Mouse (Mus musculus): ENCODE results near the gene Usp5. TPM values are rescaled to one million over a fixed set of nuclear protein-coding genes. Genes with fewer than 3 reads are reported as not detected.

Gene Usp5
- total RNA-seq (2021), result 100 to 1,000 TPM; 141 to 148 TPM
- long read RNA-seq, experiment 1, transcript Usp5-202 (20 exons, 3,076 nt), result major isoform, 67 of 114 reads
- long read RNA-seq, experiment 1, partial matches to known transcripts, result 25 of 114 reads
- long read RNA-seq, experiment 1, other reads (novel, unspliced or antisense), result 20 of 114 reads
- long read RNA-seq, experiment 2, transcript Usp5-201 (20 exons, 3,213 nt), result minor isoform, 15 of 245 reads
- long read RNA-seq, experiment 2, transcript Usp5-202 (20 exons, 3,076 nt), result major isoform, 158 of 245 reads
- long read RNA-seq, experiment 2, partial matches to known transcripts, result 50 of 245 reads
- long read RNA-seq, experiment 2, other reads (novel, unspliced or antisense), result 22 of 245 reads

DNA sequence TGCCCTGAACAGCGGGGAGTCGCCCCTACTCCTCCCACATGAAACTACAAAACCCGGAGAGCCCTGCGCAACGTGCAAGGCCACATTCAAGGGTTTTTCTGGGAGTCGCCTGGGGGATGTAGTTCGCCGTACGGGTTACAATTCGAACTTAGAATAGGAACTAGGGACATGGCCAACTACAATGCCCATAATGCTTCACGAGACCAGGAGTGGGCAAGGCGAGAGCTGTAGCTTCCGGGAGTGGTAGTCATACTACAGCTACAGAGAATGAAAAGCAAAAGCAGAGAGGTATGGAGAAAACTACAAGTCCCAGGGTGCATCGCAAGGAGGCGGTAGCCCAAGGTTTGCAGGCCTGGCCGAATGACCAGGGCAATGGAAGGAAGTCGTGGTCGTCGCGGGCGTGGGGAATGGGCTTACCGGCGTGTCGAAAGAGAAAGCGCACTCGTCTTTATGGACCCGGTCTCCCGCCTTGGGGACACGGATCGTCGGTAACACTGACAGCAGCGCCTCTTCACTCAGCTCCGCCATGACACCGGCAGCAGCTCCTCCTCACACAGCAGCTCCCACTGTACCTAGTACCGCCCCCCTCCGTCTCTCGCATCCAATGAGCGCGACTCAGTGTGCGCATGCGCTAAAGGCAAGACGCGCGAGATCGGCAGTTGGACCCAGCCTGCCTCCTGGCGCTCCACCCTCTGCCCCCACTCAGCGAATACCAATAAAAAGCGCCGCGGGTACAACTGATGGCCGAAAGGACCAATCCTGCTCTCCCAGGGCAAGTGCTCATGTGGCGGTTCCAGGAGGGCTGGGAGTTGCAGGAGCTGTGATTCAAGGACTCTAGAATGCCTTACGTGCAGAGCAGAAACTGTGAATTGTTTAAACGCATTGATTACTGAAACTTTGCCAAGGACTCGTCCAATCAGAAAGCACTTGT is at the start of gene Usp5, which contains the start of gene Cdca3:
Gene Usp5 (minus strand): TSS at position 617 of the 931 bp plus-strand sequence.
Gene Cdca3 (plus strand): TSS at position 680 of the 931 bp plus-strand sequence.
- DNase-seq (ENCODE audit: low spot score in 2 of 2), result peak; percentile 94 to 97

DNA sequence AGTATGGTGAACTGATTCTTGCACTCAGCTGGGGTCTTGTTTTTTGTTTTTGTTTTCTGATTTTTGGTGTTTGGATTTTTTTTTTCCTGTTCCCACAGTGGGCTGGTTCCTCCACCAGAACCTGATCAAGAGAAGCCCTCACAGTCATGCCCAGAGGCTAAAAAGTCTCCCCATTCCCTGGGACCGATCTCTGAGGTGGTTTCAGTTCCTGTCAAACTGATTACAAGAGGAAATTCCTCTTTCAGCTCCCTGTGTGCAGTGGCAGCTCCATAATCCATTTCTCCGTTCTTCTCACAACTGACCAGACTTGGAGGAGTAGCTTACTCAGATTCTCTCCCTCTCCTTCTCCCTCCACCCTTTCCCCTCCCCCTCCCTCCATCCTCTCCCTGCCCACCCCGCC is 45.1 kb upstream of the Usp5 start:
- no peak for DNase-seq (ENCODE audit: low spot score in 2 of 2)

DNA sequence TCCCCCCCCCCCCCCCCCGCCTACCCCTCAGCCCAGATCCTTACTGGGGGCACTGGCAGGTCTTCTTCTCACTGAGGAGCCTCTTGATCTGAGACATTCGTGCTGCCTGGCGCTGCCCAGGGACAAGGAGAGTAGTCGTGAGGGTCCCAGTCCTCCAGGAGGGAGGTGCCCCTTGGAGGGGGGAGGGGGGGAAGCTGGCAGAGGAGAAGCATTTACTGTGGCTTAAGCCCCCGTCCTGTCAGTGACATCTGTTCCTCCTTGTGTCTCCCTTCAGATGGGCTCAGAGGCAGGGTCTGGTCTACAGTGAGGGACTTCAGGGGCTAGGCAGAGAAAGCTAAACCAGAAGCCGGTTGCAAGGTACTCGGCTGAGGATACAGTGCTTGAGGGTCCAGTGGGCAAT is 37.3 kb upstream of the Usp5 start:
- DNase-seq (ENCODE audit: low spot score in 2 of 2), result no peak

DNA sequence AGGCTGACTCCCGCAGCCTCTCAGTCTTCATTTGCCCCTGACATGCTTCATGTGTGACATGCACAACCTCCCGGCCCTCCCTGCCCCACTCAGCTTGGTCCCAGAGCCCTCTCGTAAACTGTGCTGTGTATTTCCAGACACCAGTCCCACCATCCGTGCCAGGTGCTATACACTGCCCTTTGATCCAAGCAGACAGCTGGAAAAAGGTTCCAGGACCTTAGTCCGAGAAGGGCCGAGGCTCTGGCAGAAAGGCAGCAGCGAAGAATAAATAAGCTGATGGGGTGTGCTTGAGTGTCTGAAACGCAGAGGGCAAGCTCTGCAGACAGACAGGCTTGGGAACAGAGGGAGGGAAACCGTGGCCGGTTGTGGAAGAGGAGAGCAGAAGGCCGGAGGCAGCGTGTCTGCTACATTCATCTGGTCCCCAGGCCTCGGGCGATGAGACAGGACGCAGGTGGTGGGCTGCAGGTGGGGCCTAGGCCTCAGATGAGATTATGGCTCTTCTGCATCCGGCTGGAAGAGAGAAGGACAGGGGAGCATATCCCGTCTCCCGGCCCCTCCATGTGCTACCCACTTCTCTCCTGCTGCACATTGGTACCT is 36.6 kb upstream of the Usp5 start:
- no peak for DNase-seq (ENCODE audit: low spot score in 2 of 2)

DNA sequence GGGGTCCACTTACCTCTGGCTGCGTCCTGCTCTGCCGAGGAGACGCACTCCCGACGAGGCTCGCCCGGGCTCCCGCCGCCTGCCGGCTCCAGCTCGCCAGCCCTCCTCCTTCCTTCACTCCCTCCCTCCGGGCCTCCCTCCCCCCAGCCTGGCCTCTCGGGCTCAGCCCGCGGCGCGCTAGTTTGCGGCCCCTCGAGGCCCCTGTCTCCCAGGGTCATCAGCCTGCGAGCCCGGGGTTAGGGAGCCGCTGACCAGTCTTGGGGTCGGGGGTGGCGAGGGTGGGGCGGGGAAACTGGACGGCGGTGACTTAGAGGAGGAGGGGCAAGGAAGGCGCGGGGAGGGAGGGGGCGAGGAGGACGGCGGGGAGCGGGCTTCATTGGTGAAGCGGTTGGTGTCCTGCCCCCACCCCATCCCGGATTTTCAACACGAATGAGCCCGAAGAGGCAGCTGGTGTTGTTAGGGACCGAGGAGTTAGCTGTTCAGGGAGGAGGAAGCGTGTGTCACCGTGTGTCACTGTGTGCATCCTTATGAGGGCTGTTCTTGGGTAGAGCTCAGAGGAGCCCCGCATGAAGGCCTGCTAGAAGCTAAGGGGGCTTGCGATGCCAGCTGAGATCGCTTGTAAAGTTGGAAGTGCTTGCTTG is 34.5 kb upstream of the Usp5 start, which contains the start of gene Gpr162:
Gene Gpr162 (minus strand): TSS at position 326 of the 641 bp plus-strand sequence.
- peak in 1 of 2 experiments; percentile 45 for DNase-seq (ENCODE audit: low spot score in 2 of 2)

DNA sequence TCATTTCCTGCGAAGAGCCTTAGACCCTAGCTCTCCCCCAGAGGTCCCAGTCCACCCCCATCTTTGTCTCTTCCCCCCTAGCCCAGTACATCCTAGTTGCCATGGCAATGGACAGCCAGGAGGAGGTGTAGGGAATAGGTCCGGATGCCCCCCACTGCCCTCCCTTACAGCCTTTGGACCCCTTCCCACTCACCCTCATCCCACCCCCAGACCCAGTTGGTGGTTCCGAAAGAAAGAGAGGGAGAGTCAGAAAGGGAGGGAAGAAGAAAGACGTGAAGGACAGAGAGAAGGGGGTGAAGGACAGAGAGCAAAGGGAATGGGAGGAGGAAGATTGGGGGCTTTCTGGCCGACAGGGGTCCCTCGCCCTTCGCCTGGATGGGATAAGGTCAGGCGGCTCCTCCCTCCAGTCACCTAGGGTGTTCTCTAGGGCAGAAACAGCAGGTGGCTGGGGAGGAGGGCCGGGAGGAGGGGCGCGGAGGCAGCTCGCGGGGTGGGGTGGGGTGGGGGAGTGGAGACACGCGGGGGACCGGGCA is 33.9 kb upstream of the Usp5 start:
- DNase-seq (ENCODE audit: low spot score in 2 of 2), result no peak

DNA sequence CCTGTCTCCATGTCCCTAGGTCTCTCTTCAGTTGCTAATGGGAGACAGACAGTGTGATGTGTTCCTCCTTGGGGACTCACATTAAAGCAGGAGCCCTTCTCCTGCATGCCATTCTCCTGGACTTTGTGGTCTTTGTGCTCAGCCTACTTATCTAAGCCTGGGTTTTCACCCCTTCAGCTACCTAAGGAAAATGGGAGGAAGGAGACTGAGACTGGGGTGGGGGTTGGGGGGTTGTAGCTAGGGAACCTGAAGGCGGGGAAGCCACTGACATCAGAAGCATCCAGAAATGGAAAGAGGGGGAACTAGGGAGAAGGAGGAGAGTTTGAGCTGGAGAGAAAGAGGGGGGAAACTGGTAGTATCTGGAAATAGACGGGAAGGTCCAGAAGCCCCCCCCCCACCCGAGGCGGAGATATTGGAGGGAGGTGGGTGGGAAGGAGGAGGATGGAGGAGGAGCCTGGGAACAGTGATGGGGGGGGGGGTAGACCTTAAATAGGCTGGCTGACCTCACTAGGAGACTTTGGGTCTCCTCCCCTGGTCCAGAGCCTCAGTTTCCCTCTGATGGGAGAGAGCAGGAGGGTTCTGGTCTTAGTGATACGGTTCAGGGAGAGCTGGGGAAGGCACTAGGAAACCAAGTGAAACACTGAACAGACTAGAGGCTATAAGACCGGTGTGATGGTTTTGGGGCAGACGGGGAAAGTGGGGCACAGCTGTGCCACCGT is 33.3 kb upstream of the Usp5 start:
- DNase-seq (ENCODE audit: low spot score in 2 of 2), result no peak

DNA sequence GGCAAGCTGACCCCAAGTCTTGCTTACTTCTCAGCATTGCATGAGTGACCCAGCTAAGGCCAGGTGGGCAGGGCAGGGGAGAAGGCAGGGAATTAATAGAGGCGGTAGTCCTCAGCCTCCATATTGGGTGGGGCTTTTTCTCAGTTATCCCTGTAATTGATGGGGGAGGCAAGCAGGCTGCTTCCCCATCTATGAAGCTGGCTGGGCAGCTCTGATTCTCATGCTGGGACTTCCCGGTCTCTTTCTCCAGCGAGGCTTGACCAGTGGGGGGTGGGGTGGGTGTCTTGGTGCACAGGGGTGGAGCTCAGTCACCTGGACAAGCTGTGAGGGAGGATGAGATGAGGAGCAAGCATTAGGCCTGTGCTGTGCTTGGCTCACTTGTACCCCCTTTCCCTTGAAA is 32.5 kb upstream of the Usp5 start:
- no peak for DNase-seq (ENCODE audit: low spot score in 2 of 2)

DNA sequence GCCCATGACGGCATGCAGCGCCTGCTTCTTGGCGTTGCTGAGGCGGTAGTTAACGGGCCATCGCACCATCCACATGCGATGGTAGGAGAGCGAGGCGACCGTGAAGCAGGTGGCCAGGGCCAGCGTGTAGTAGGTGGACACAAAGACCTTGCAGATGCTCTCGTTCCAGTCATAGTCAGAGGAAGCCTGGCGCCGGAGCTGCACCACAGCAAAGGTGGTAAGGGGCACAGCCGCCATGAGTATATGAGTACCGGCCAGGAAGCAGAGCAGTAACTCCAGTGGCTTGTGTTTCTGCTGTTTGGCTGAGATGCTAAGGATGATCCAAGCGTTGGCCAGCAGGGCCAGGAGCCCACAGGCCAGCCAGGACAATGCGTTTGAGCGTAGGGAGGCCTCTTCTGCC is 32.0 kb upstream of the Usp5 start:
- DNase-seq (ENCODE audit: low spot score in 2 of 2), result no peak

DNA sequence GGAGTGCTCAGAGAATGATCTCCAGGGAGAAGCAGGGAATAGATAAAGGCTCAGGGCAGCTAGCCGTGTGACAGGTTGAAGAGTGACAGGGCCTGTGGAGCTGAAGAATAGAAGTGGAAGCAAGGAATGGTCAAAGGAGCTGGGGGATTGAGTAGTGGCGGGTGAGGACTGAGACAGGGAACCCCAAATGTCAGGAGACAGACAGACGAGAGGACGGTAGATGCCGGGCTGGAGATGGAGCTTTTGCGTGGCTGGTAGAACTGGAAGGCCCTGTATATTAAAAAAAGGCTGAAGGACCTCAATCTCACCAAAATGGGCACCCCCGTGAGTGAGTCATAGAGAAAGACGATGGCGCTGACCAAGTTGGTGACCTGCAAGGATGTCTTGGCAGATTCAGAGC is 31.2 kb upstream of the Usp5 start:
- DNase-seq (ENCODE audit: low spot score in 2 of 2), result no peak

DNA sequence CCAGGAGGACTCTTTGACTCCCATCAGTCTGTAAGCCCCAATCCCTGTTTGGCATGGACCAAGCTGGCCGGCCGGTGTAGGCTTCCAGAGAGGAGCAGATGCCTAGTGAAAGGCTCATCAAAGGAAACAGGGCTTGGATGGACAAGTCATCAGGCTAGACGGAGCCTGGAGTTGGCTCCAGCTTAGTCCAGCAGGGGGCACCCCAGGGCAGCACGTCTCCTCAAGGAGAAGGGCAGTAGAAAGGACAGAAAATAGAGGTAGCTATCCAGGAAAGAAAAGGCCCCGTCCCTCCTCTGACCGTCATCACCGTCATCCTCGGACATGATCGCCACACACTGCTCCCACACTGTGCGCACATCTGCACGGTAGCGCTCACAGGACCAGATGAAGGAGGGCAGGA is 30.4 kb upstream of the Usp5 start:
- DNase-seq (ENCODE audit: low spot score in 2 of 2), result peak; percentile 81 to 87

DNA sequence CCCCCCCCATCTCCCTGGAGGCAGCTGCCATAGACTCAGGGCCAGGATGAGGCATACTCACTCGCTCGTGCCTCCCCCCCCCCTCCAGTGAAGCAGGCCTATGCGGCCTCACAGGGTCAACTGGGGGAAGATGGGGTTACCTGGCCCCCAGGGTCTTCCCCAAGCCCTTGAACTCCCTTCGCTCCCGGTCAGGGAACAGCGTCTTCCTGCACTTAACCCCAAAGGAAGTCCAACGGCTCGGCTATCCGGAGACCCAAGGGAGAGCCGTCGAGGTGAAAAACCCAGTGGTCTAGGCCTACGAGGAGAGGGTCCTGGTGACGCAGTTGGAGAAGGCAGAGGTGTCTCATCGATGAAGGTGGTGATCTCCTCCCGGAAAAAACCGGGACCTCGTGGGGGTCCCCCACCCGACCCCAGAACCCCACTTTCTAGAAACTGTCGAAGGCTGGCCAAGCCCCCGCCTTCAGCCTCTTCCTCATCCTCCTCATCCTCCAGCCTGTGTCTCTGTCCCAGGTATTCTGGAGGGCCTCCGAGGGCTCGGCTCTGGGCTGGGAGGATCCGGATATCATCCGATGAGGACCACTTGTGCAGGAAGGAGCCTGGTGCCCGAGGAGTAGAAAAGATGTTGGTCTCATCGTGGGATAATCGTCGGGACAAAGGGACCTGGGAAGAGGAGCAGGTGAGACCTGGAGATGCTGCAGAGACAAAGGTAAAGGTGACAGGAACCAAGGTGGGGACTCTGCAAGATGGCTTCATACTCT is 29.5 kb upstream of the Usp5 start:
- no peak for DNase-seq (ENCODE audit: low spot score in 2 of 2)

DNA sequence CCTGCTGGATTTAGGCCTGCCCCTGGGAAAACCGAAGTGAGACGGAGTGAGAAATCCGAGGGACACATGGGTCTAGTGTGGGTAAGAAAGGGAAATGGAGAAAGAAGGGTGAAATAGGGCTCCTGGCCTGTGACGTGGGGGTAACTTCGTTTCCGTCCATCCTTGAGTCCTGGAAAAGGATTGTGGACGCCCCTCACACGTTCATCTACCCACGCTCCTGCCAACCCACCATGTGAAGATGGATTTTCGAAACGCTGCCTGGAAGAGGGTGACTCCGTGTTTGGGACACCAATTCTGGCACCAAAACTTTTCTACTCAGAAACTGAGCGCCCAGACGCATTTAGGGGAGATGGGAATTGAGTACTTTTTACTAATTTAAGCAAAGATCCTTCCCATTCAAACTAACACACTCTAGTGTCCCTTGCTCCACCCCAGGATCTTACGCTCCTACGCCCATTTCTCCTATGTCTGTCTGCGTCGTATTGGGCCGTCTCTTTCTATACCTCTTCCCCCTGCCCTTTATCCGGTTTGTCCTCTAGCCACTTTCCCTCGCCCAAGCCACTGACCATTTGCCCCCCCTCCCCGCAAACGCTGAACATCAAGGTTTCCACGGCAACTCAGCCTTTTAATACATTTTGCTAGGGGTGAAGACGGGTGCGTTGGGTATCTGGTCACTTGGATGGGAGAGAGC is 28.7 kb upstream of the Usp5 start:
- DNase-seq (ENCODE audit: low spot score in 2 of 2), result no peak

DNA sequence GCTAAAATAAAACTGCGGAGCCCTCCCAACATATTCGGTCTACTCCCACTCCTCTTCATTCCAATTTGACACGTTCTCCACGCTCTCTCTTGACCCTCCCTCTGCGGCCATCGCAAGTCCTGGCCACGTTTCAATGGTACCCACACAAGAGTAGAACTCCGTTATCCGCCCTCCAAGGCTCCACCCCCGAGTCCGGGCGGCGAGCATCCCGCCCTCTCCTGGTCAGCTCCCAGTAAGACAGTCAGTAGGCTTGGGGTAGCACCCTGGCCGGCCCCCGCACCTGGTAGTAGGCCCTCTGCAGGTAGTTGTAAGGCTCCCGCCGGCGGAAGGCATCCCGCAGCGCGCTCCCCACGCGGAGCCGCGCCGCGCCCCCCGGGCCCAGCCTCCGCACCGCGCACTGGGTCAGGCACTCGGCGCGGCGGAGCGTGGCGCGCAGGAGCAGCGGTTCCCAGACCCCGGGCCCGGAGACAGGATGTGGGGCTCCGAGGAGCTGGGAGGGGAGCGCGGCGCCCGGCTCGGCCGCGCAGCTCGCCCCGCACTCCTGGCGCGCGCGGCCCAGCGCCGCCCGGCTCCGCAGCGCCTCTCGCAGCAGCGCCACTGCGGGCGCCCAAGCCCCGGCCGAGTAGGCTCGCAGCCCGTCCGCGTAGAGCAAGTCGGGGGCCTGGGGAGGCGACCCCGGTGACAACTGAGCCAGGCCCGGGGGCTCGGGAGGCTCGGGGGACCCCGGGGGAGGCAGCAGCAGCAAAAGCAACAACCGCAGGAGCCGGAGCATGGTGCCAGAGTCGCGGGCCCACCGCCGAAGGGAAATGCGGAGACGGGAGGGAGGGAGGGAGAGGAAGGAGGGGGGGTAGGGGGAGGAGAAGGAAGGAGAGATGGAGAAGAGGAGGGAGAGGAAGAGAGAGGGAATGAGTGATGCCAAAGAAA is 27.9 kb upstream of the Usp5 start, which contains the start of gene P3h3:
Gene P3h3 (minus strand): TSS at position 837 of the 924 bp plus-strand sequence.
- peak; percentile 65 to 67 for DNase-seq (ENCODE audit: low spot score in 2 of 2)

DNA sequence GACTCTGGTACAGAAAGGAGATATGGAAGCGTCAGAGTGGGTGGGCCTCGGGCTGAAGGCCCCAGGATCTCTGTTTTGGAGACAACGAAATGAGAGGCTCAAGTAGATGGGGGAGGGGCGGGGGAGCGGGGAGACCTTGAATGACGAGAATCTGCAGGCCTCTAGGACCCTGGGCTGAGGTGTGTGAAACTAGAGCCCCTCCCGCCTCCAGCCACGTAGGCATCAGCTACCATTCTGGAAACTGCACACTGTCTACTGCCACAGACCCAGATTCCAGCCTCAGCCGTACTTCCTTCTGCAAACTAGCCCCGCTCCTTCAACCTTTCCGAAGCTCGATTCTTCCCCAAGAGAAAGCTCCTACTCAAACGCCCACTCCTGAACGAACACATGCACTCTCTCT is 27.0 kb upstream of the Usp5 start:
- DNase-seq (ENCODE audit: low spot score in 2 of 2), result no peak

DNA sequence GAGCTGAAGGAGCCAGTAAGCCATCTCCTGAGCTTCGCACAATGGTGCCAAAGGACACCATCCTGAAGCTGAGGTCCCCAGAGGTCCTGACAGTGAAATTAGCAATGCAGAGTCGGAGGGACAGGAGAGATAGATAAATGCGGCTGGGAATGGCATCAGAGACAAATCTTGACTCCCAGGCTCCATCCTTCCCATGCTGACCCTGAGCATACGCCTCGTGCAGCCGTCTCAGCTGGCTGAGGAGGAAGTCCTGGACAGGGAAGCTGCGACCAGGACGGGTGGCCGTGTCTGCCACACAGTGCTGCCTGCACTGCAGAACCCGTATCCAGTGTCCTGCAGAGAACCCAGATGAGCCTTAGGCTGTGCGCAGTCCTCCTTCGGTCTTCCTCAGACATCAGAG is 25.4 kb upstream of the Usp5 start:
- no peak for DNase-seq (ENCODE audit: low spot score in 2 of 2)

DNA sequence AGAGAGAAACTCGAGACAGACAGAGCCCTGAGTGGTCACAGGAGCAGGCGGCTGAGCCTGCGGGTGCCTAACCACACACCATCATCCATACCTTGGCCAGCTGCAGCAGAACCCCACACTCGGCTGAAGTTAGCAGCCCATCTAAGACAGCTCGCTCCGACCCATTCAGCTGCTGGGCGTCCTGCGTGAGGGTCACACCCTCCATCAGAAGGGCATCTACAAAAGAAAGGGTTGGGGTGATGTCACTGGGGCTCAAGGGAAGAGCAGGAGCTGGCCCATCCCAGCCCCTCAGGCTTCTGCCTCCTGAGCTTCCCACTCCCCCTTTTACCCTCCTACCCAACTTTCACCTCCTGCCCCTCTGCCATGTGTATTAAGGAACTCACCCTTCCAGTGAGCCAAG is 21.3 kb upstream of the Usp5 start:
- no peak for DNase-seq (ENCODE audit: low spot score in 2 of 2)

DNA sequence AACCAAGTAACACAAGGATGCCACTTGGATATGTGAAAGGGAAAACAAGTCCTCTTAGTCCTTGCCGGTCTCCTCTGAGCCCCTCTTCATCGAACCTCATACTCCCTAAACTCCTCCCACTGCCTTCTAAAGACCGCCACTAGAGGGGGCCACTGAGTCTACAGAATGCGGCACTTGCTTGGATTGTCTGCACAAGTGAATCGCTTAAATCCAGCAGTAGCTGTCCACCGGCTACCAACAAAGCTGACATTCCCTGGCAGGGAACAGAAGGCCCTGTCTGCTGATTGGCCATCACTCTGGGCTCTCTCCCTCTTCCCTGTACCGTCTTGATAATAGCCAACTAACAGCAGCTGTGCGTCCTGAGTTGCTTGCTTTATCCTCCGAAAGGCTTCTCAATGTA is 18.0 kb upstream of the Usp5 start:
- peak; percentile 76 to 85 for DNase-seq (ENCODE audit: low spot score in 2 of 2)
